Mouse (Mus musculus) spleen, postnatal 10 days (tissue): ENCODE data around the gene Fcgr2b.
A peak's percentile ranks its signal among the peaks of the same experiment; 100 is the strongest.
"Not testable (repeated sequence)": the region's sequence is repeated elsewhere in the genome, so short reads cannot be mapped to it uniquely, and the experiment has no call there.

Experiments used
- DNase-seq, 2 experiments: peaks; one replicate each; pipeline ENCODE4 v3.0.0; 2021 to 2022; ENCODE audit warnings: low spot score in 2 of 2

Gene Fcgr2b

DNA sequence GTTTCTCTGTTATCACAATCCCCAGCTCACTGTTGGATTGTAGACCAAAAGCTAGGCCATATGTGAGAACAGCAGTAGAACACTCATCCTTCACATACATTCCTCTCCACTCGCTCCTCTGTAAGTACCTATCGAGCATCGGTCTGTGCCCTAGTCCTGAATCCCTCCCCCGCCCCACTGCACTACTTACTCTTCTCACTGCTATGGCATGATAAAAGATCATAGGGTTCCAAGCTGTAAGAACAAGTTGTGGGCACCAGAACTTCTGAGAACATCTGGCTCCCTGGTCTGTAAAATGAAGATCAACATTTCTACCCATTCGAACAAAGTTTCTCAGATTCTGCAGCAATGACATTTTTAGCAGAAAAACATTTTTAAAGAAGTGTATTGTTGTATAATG is at the start of gene Fcgr2b:
Fcgr2b (minus strand) TSS at position 101 of the 400 bp plus-strand sequence.
- no peak for DNase-seq

GRCm38 (mm10) chr1:171019311-171019950 is 43.1 kb upstream of the Fcgr2b start:
- no peak for DNase-seq

DNA sequence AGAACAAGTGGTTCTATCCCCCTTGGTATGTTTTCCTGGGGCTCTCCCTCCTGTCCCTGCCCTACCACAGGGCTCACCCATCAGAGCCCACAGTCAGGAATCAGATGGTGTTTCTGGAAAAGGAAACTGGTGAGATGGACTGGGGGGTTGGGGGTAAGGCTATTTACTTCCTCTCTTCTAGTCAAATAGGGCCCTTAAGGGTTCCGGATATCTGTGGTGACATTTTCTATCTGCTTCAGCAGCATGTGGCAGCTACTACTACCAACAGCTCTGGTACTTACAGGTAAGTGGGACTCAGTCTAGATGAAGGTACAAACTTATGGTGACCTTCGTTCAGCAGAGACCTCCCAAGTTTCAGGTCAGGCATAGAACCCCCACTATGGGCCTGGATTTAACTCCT is 42.4 kb upstream of the Fcgr2b start, which contains the start of gene Fcgr4:
Fcgr4 (plus strand) TSS at position 184 of the 400 bp plus-strand sequence.
- DNase-seq = no peak

DNA sequence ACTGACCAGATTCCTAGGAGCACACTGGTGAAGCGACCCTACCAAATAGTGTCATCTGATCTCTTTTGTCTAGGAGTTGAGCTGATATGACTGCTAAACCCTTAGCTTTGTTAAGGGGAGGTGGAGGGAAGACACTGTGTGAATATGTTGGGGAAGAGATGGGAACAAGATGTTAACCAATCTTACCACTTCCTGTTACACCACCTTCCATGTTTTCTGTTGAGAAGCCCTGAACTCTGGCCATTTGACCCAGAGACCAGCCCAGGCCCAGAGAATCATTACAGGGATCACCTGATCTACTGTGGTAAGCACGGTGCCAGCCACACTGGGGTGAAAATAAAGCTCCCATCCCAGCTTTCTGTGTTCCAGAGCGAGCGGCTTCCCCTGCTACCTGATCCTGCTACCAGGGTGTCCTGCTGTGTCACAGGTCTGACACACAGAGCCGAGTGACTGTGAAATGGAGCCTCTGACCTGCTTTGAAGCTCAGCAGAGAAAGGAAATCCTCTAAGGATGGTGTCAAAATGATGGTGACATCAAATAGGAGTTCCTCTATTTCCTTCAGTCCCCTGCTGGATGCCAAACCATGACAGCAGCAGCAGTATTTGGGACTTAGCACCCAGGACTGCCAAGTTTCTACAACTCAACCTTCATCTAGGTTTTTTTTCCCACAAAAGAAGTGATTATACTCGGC is 41.3 kb upstream of the Fcgr2b start:
- DNase-seq = no peak

DNA sequence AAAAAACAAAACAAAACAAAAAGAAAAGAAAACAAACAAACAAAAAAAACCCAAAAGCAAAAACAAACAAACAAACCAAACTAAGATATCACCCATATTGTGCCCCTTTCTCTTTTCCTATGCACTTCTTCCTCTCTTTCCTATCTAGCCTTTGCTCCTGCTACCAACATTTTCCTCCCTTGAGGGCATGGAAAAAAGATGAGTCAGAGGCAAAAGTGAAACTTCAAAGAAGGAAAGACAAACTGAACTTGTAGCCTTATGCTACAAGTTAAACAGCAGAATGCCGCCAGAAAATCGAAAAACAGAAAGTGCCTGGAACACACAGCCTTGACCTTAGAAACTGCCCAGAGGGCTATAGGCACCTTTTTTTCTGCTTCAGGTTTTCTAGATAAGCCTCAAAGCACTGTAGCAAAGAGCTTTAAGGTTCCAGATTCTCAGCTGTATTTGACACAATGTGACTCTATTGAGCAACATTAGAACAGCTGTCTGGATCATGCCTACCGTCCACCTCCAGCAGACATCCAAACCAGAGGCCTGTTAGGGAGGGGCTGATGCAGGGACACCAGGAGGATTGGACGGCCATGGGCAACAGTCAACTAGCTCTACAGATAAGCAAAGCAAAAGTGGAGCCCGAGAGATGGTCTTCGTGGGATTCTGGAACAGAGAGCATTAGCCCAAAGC is 40.5 kb upstream of the Fcgr2b start:
- no peak for DNase-seq

DNA sequence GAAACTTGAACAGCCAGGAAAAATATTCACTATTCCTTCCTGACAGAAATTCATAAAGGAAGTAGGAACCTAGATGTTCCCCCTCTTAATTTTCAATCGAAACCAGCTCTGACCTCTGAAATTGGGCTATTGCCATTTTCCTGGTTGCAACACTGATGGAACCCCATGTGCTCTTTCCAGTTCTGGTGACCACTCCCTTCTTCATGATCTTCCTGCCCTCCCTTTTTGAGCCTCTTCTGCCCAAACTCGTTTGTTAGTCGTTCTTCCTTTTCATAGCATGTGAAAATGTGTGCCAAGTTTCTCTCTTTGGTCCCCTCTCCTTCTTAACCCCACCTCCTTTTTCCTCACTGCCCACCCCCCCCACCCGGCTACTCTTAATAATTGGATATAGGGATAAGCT is 35.4 kb upstream of the Fcgr2b start:
- DNase-seq = no peak

- DNase-seq = peak in 1 of 2 experiments; percentile 68
These were observed 30.6 kb upstream of the Fcgr2b start for GRCm38 (mm10) chr1:171006905-171007304.

DNA sequence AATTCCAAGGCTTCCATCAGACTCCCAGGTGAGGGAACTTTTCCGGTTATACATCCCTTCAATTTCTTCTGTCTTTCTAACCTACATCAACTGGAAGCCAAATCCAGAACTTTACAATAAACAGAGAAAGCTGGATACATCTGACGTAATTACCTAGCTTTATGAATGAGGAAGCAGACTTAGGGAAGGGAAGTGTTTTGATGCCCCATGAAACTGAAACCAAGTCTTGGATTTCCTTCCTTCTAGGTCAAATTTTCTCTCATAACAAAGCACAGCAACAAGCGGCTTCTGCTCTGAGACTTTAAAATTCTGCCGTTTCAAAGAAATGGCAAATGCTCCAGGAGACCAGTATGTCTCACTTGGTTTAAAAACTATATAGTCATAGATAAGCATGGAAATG is 30.0 kb upstream of the Fcgr2b start:
- DNase-seq = no peak

DNA sequence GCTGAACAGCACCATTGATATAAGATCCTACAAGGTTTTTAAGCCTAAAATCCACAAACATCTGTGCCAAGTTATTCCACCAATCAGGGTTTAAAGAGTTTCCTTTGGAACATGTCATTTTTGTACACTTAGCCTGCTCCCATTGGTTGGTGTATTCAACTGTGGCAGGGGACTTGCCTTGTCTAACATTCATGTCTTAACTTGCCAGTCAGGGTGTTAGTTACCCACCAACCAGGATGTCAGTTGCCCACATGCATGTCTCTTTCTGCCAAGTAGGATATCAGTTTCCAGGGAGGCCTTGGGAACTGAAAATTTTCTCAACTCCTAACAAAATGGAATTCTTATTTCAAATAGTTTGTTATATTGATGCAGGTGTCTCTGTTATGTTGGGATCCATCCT is 29.2 kb upstream of the Fcgr2b start:
- DNase-seq = no peak

GRCm38 (mm10) chr1:171005081-171005480 is 28.7 kb upstream of the Fcgr2b start:
- no peak for DNase-seq

- DNase-seq = no peak
These were observed 23.5 kb upstream of the Fcgr2b start for GRCm38 (mm10) chr1:170999811-171000210.

DNA sequence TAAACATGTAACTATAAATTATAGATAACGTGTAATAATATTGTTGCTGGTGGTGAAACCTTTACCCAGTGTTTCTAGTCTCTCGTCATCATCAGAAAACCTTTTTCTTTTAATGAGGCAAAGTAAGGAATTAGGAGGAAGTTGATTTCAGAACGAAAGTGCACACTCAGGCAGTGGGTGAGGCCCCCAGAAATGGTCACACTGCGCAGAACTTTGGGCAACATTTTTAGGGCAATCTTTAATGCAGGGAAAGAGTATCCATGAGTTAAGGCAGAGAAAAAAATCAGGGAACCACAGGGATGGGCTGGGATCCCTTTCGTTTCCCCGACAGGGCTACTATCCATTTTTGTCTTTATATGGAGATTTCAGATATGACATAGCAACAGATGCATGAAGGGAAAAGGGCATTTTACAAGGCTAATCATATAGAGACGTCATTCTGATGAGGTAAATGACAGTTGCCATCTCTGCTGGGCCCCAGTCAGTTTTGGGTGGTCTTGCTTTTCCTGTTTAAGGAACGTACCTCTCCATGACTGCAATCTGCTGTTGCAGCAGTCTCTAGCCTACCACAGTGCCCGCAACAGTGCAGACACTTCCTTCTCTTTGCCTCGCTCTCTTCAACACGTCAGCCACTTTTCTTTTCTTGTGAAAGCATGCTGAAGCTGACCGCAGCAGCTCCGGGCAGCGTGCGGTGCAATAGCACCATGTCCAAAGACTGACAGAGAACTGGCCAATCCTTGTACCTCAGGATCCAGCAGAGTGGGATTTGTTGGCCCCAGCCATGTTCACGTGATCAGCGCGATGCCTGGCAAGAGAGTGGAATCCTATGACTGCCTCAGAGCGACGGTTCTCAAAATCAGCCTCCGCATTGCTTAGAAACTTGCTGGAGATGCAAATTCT is 21.7 kb upstream of the Fcgr2b start:
- peak in 1 of 2 experiments; percentile 35 for DNase-seq

- DNase-seq = peak in 1 of 2 experiments; percentile 65
These were observed 20.4 kb upstream of the Fcgr2b start for GRCm38 (mm10) chr1:170996753-170997152.

DNA sequence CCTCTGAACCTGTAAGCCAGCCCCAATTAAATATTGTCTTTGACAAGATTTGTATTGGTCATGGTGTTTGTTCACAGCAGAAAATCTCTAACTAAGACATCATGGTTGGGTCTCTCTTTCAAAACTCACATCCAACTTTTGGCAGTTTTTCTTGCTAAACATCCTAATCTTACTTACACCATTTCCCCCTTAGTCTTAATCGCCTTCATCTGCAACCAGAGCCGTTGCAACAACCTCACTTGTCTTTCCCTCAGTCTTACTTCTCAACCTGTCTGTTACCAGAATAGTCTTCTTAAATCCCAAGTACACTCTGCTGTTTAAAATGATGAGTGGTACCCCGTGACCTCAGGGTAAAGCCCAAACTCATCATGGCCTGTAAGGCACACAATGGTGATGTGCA is 19.7 kb upstream of the Fcgr2b start:
- no peak for DNase-seq

GRCm38 (mm10) chr1:170992550-170992949 is 16.2 kb upstream of the Fcgr2b start:
- DNase-seq = peak in 1 of 2 experiments; percentile 54

DNA sequence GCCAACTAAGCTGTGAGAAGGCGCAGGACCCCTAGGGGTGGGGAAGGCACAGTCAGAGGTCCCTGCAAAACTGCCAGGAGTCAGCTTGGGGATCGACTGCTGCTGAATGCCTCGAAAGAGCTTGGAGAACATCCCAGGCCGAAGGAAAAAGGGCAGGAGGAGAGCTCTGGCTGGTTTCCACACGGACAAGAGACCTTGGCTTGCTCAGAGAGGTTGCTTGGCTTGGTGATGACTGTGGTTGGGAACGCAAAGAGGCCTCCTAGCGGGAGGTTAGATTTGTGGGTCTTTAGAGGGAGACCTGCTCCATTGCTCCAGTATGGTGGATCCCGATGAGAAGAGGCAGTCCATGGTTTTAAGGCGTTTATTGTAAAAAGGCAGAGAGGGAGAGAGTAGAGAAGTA is 13.3 kb upstream of the Fcgr2b start:
- no peak for DNase-seq

DNA sequence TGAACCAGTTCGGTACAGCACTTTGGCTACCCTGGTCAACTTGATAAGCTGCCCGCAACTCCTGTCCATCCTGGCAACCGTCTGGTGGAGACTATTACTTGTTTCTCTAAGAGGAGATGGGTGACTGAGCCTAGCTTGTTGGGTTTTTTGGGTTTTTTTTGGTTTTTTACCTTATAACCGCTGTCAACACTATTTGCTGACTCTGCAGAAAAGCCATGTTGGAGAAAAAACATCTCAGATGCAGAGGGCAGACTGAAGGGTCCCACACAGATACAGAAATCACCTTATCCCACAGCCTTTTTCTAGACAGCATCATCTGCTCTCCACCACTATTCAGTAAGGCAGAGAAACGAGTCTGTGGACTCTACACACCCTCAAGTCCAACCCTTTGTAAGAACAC is 9.5 kb upstream of the Fcgr2b start:
- no peak for DNase-seq

DNA sequence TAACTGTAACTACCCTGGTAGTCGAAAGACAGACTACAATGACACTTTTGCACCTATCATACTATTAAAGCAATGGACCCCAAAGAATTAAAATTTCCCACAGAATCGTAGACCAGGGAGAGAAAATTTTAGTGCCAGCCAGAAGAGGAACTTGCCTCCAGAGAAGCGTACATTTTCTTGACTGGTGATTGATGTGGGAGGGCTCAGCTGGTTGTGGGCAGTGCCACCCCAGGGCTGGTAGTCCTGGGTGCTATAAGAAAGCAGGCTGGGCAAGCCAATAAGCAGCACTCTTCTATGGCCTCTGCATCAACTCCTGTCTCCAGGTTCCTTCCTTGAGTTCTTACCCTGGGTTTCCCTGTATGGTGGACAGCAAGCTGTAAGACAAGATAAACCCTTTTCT is 8.7 kb upstream of the Fcgr2b start:
- peak in 1 of 2 experiments; percentile 21 for DNase-seq

GRCm38 (mm10) chr1:170983066-170983465 is 6.7 kb upstream of the Fcgr2b start:
- DNase-seq = peak in 1 of 2 experiments; percentile 21

DNA sequence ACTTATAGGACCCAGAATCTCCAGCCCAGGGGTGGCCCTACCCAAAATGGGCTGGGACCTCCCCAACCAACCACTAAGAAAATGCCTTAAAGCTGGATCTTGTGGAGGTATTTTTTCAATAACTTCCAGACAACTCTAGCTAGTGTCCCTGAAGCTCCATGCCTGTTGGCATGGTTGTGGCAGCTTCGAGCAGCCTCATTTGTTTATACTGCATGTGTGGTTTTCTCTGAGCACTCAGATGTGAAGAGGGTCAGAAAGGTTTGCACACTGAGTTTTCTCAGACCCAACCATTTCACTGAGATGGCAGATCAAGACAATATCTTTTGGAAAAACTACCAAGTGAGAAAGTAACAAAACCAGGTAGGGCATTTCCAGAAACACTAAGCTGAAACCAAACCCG is 6.0 kb upstream of the Fcgr2b start:
- DNase-seq = no peak

DNA sequence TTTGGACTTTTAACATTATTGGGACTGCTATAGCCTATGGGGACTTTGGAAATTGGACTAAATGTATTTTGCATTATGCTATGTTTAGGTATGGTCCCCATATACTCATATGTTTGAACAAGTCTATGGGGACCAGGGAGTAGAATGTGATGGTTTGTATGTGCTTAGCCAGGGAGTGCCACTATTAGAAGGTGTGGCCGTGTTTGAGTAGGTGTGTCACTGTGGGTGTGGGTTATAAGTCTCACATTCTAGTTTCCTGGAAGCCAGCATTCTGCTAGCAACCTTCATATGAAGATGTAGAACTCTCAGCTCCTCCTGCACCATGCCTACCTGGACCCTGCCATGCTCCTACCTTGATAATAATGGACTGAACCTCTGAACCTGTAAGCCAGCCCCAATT is 5.3 kb upstream of the Fcgr2b start:
- DNase-seq = not testable (repeated sequence)

DNA sequence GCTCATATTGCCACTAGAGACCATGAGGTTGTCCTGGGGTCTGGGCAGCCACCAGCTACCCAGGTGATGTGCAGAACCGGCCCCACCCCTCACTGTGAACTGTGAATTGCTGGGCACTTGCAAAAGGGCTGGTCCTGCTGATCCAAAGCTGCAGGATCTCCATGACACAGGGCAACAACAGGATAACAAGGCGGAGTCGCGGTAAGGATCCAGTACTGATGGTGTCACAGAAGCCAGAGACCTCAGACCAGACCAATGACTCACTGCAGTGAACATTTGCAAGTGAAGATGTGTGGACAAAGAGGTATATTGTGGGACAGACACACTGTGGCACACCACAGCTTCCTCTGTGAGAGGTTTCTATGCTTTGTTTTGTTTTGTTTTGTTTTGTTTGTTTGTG is 2.3 kb upstream of the Fcgr2b start:
- DNase-seq = no peak
